Mouse (Mus musculus) lung, adult 2 months (tissue): ENCODE measurements at regions not wholly inside any gene's neighbourhood (a gene's known extent, or its start where the extent isn't known, plus 50 kb on each side); places are given as distances from the start of the nearest gene placed in this dataset.

ENCODE experiments used
- DNase-seq: peaks from one replicate; pipeline ENCODE4 v3.0.0; 2022
- H3K4me1 ChIP-seq: fragments of 200-500 bp; 2 replicates; pipeline ENCODE4 v1.6.1; 2011; ENCODE audit warnings: low read length; ENCODE audit not compliant: control insufficient read depth, insufficient read depth
- H3K4me3 ChIP-seq: fragments of 200-500 bp; replicated peaks from 2 replicates; pipeline ENCODE3; 2011; ENCODE audit warnings: low read depth, mild to moderate bottlenecking, control low read depth, low read length; ENCODE audit errors: extremely low read depth
- CTCF ChIP-seq: fragments of 200-500 bp; IDR thresholded peaks from 2 replicates; pipeline ENCODE4 v1.5.1; 2011; ENCODE audit warnings: mild to moderate bottlenecking, low read length, control low read depth; ENCODE audit not compliant: insufficient read depth
- POLR2A ChIP-seq: fragments of 200-500 bp; IDR thresholded peaks from 2 replicates; pipeline ENCODE4 v1.6.1; 2011; ENCODE audit warnings: low read depth, mild to moderate bottlenecking, control low read depth, low read length, borderline replicate concordance; ENCODE audit errors: extremely low read depth
- WGBS: fragments of 180-500 bp; shearing (Covaris S2); methylation state at CpG from one replicate; pipeline ENCODE4 v1.1.7; 2018; 5-methylcytosine and 5-hydroxymethylcytosine counted together

DNA sequence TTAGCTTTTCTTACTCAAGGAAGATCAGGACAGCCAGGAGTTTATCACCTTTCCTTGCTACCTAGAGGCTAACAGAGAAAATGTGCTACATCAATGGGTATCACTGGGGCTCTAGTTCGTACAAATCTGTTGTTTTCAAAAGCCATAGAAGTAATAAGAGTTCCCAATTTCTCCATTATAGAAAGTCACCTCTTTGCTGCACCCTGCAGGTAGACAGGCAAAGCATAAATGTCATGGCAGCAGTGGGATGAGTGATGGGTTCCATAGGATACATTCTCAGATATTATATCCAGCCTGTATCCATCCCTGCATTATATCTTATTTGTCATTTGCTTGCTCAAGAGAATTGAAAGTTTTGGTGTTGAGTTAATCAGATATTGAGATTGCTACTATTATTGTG is 236.4 kb upstream of the Alcam start:
- H3K4me3 ChIP-seq, result no peak overlapping the region
- DNase-seq, result no peak
- WGBS, result 69% methylated on average over 1 of the region's 1 CpGs
- no peaks in the 10 kb centered on the region for H3K4me1 ChIP-seq
- TF ChIP-seq POLR2A (no peak), CTCF (no peak)

DNA sequence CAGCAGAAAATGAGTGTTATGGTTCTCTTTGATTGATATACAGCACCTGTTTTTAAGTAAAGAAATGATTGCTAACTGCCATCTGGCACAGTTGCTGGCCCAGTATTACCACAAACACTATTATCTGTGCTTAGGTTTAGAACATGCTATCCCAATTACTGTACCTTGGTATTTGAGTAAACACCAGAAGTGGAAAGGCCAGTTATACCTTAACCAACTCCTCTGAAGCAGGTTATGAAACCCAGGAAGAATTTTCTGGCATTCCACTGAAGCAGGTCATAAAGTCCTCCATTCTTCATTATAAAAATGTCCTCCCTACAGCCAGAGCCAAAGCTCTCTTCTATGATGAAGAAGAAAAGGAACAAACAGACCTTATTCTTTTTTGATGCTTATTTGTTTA is 201.0 kb upstream of the Alcam start:
- H3K4me1 ChIP-seq, result no peaks in the 10 kb centered on the region
- TF ChIP-seq CTCF (no peak), POLR2A (no peak)
- DNase-seq, result no peak

More for the DNA sequence above, 201.0 kb upstream of the Alcam start:
- H3K4me3 ChIP-seq, result no peak overlapping the region
